Mouse (Mus musculus) MN1 (cell line): ENCODE data around the gene Zmym3.
A peak's percentile ranks its signal among the peaks of the same experiment; 100 is the strongest.
"Not testable (repeated sequence)": the region's sequence is repeated elsewhere in the genome, so short reads cannot be mapped to it uniquely, and the experiment has no call there.

Experiments used
- DNase-seq: peaks from one replicate; pipeline ENCODE4 v3.0.0-alpha.2; 2016; ENCODE audit warnings: low spot score

The Zmym3 gene

DNA sequence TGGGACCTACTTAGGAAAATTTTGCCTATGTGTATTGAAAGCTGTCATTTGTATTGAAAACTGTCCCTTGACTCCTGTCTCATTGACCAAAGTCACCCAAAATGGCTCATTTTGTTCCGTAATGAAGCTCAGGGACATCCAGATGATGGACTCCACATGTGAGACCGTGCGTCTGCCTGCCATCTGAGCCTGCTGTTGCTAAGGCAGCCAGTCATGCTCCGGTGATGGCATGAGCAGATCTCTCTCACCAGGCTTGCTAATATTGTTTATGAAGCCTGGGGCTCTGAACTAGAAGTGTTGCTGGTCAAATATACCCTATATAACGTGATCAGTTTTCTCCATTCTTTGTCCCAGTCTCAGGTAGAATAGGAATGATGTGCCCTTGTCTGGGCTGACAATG, 47.7 kb downstream of the Zmym3 start:
- no peak for DNase-seq

DNA sequence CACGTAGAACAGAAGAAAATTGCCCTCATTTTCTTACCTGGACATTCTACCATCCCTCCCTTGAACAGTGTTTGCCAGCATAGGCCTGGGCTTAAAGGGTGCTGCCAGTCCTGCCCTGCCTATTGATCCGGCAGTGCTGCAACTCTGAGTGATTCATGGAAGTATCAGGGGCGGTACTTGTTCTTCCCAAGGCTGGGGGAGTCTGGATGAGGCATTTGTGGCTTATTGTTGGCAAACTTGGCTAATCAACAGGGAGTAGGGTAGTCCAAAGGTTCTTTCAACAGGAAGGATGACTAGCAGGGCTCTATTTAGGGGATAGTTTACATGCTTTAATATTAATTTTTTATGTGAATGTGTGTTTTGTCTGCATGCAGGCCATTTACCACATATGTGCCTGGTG, 50.1 kb downstream of the Zmym3 start:
- no peak for DNase-seq

DNA sequence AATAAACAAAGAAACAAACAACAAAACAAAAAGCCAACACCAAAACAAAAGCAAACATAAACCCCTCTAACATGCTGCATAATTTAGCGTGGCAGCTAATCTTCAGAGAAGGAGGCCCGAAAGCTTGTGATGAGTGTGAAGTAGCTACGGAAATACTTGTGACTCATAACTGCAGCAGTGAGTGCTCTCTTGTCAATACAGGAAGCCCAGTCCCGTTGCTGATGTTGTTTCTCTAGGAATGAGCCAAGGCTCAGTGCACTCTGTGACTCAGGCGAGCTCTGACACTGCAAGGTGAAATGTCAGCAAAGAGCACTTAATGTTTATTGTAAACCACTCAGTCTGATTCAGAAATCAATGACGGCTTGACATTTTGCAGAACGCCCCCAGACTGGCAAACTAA, 51.6 kb downstream of the Zmym3 start:
- peak; percentile 14 for DNase-seq

DNA sequence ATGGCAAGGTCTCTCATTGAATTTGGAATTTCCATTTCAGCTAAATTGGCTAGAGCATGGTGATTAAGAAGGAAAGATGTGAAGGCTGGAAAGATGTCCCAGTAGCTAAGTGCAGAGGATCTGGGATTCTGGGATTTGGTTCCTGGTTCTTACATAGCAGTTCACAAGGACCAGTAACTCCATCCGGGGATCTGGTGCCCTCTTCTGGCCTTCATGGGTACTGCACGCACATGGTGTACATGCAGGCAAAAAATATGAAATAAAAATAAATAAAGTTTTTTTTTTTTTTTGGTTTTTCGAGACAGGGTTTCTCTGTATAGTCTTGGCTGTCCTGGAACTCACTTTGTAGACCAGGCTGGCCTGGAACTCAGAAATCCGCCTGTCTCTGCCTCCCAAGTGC, 61.7 kb downstream of the Zmym3 start:
- DNase-seq, result not testable (repeated sequence)
